Mouse (Mus musculus) liver, embryonic 14.5 days (tissue): ENCODE data around the gene Arhgap22.

Experiments
- CTCF ChIP-seq: IDR thresholded peaks from 2 replicates; pipeline ENCODE4 v1.5.1; 2016; ENCODE audit warnings: antibody characterized with exemption, low read depth, control low read depth
- EP300 ChIP-seq: IDR thresholded peaks from 2 replicates; pipeline ENCODE4 v1.6.1; 2016; ENCODE audit warnings: antibody characterized with exemption, low read depth

DNA sequence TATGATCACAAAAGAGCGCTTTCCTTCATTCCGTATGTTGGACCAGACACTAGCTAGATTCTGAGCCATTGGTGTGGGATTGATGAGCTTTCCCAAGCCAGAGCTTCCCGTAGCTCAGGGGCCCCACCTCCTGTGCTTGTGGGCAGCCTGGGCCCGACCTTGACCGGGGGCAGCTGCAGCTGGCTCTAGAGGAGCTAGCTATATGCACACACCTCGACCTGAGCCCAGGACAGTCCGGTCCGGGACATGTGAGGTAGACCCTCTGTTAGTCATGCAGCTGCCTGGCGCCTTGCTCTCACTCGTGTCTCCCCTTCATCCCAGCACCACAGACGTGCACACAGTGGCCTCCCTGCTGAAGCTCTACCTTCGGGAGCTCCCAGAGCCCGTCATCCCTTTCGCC is 148.3 kb downstream of the Arhgap22 start:
- no peak for TF ChIP-seq CTCF
- no peak for TF ChIP-seq EP300
